ENCODE assay signal across 10 mouse cellular contexts in the genomic region with DNA sequence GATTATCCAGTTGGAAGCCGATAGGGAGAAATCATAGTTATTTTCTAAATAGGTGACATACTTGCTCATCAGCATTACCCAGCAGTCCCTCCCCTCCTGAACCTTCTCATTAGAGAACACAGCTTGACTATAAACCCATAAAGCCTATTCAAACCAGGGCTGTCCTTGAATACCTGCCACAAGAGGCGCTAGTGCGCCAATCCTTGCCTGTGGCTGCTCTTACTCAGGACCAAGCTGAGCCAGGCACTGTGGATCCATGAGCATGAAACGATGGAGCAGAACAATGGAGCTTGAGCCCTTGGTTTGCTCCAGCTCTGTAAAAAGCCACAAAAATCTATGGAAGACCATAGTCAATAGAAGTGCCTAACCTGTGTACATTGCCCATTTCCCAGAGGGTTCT. TPM values are rescaled to one million over a fixed set of nuclear protein-coding genes. Genes with fewer than 3 reads are reported as not detected.
DNase-seq lines count a peak whose midpoint lies in the region; TF ChIP-seq lines count a peak whose summit lies in the region.
"Had no signal": no experiment of that assay in that cellular context is flagged by ENCODE, and none has a peak within 500 bp of the region (broad histone marks: within the 10 kb centered on the region; RNA-seq: fewer than 3 reads in every experiment).

No protein-coding gene starts in this region.

- no peaks in the 10 kb centered on the region for H3K27me3 ChIP-seq in ES-Bruce4 (ENCODE audit: control insufficient read depth, insufficient read depth, low read length, poor library complexity, severe bottlenecking)
- H3K27me3 ChIP-seq: CH12.LX had no signal

- no peak overlapping the region for H3K9ac ChIP-seq in ES-Bruce4 (ENCODE audit: low read depth, poor library complexity, severe bottlenecking)

- no peak for TF ChIP-seq POLR2A in ES-Bruce4 (IDR thresholded peaks at IDR 0.05; ENCODE audit: insufficient read depth, low read length)

- H3K27ac ChIP-seq in gastrocnemius, adult 2 months: no peak overlapping the region
- no peak overlapping the region for H3K27ac ChIP-seq in ES-Bruce4 (ENCODE audit: insufficient read depth, low read length)
- H3K27ac ChIP-seq in layer of hippocampus, adult 2 months: no peak overlapping the region

- intact Hi-C loops in gastrocnemius, adult 2 months (cut with DNase I): no loop called here
- intact Hi-C loops in gastrocnemius, postnatal 36 days (cut with DNase I): no loop called here

- no peak for DNase-seq in gastrocnemius, adult 2 months
- DNase-seq in gastrocnemius, postnatal 36 days: no peak
- peak; percentile 12 for DNase-seq in cerebellum, adult 8-10 months
- DNase-seq in frontal cortex, postnatal 25 days (ENCODE audit: low spot score in 2 of 2): peak; percentile 19 to 22
- peak; percentile 19 to 28 for DNase-seq in layer of hippocampus, adult 2 months (ENCODE audit: low spot score in 2 of 2)
- DNase-seq in lung, postnatal 25 days (ENCODE audit: low spot score): peak; percentile 43
- DNase-seq in yolk sac, embryonic 10.5 days (ENCODE audit: low spot score): peak; percentile 29

- no peak for TF ChIP-seq EP300 in ES-Bruce4 (IDR thresholded peaks at IDR 0.05; ENCODE audit: insufficient read depth, low read depth, low read length)

- H3K36me3 ChIP-seq in ES-Bruce4 (ENCODE audit: control insufficient read depth, insufficient read depth, low read length, poor library complexity, severe bottlenecking): no peaks in the 10 kb centered on the region

- no peak overlapping the region for H3K4me3 ChIP-seq in gastrocnemius, adult 2 months
- H3K4me3 ChIP-seq in ES-Bruce4 (ENCODE audit: low read depth, low read length): no peak overlapping the region
- no peak overlapping the region for H3K4me3 ChIP-seq in layer of hippocampus, adult 2 months

- no peaks in the 10 kb centered on the region for H3K9me3 ChIP-seq in ES-Bruce4 (replicated peaks; ENCODE audit: control insufficient read depth, insufficient read depth, low read length, poor library complexity, severe bottlenecking)

- peak; percentile 50 for TF ChIP-seq CTCF in gastrocnemius, adult 2 months (IDR thresholded peaks at IDR 0.05)
- TF ChIP-seq CTCF in ES-Bruce4 (IDR thresholded peaks at IDR 0.05; ENCODE audit: low read depth, low read length): peak; percentile 72
- TF ChIP-seq CTCF in layer of hippocampus, adult 2 months (conservative IDR thresholded peaks at IDR 0.05): peak; percentile 77

- no peaks in the 10 kb centered on the region for H3K4me1 ChIP-seq in ES-Bruce4 (ENCODE audit: control insufficient read depth, insufficient read depth, low read length)

RNA-seq across cellular contexts. Expression of a gene that starts 7.2 kb away (rescaled TPM):
- total RNA-seq in gastrocnemius, adult 2 months (2021): not detected
- total RNA-seq in gastrocnemius, postnatal 36 days (2021): not detected
- polyA plus RNA-seq in ES-Bruce4 (2011; ENCODE audit: insufficient read depth, insufficient read length, low read depth, missing spikeins): not detected in 2 replicates
- total RNA-seq in layer of hippocampus, adult 2 months (2021): 1 to 10 TPM; 4.4 to 4.7 TPM
- total RNA-seq: CH12.LX; neutrophil, adult 5-6 weeks had no signal

Comparison
In these comparisons a context has a peak if more than half of its experiments do, and no peak if none do; other contexts are left out.
1. DNase-seq: peak in cerebellum, adult 8-10 months (single experiment), frontal cortex, postnatal 25 days (2 of 2), layer of hippocampus, adult 2 months (2 of 2), lung, postnatal 25 days (single experiment) and yolk sac, embryonic 10.5 days (single experiment); none in gastrocnemius, adult 2 months (single experiment) and gastrocnemius, postnatal 36 days (0 of 2).
2. RNA of a gene that starts 7.2 kb away (total RNA-seq): 4.4 to 4.7 TPM in layer of hippocampus, adult 2 months; not detected in gastrocnemius, adult 2 months and not detected in gastrocnemius, postnatal 36 days; every median in the first group is over 4 times any median in the second.
3. Peak in every context shown above with its lines, with median percentiles within 50 percentile points of each other: CTCF ChIP-seq.